ENCODE assay signal across 19 mouse cellular contexts in genomic region chr6:137000706-137001105, GRCm38 (mm10). TPM values are rescaled to one million over a fixed set of nuclear protein-coding genes. Genes with fewer than 3 reads are reported as not detected.
DNase-seq lines count a peak whose midpoint lies in the region; ATAC-seq and TF ChIP-seq lines count a peak whose summit lies in the region.
"Had no signal": no experiment of that assay in that cellular context is flagged by ENCODE, and none has a peak within 500 bp of the region (broad histone marks: within the 10 kb centered on the region; RNA-seq: fewer than 3 reads in every experiment).

No protein-coding gene starts in this region.

- no peak overlapping the region for H3K9ac ChIP-seq in hindbrain, postnatal 0 days (replicated peaks; ENCODE audit: low read length)
- H3K9ac ChIP-seq in hindbrain, embryonic 12.5 days, result no peak overlapping the region
- H3K9ac ChIP-seq in midbrain, postnatal 0 days (replicated peaks; ENCODE audit: low read length, poor library complexity, severe bottlenecking), result no peak overlapping the region
- H3K9ac ChIP-seq: forebrain, embryonic 13.5 days; limb, embryonic 13.5 days; liver, embryonic 13.5 days had no signal

- no peak for TF ChIP-seq CTCF in hindbrain, postnatal 0 days (IDR thresholded peaks at IDR 0.05; ENCODE audit: low read depth)
- TF ChIP-seq CTCF in testis, adult 2 months (IDR thresholded peaks at IDR 0.05; ENCODE audit: control insufficient read depth, insufficient read depth, insufficient replicate concordance, low read depth, low read length), result no peak
- TF ChIP-seq CTCF in midbrain, postnatal 0 days (IDR thresholded peaks at IDR 0.05), result no peak

- no peak overlapping the region for H3K4me3 ChIP-seq in hindbrain, postnatal 0 days (ENCODE audit: low read length)
- H3K4me3 ChIP-seq in hindbrain, embryonic 12.5 days, result no peak overlapping the region
- no peak overlapping the region for H3K4me3 ChIP-seq in testis, adult 2 months (ENCODE audit: control insufficient read depth, low read depth, low read length)
- no peak overlapping the region for H3K4me3 ChIP-seq in midbrain, postnatal 0 days (ENCODE audit: low read depth, low read length)
- H3K4me3 ChIP-seq: forebrain, embryonic 13.5 days; gastrocnemius, adult 2 months; hindbrain, embryonic 10.5 days; limb, embryonic 13.5 days; liver, embryonic 13.5 days had no signal

- no peak overlapping the region for H3K27ac ChIP-seq in hindbrain, postnatal 0 days
- no peak overlapping the region for H3K27ac ChIP-seq in hindbrain, embryonic 12.5 days
- peak overlapping the region; percentile 73 for H3K27ac ChIP-seq in testis, adult 2 months (ENCODE audit: control insufficient read depth, insufficient read depth, low read depth, low read length)
- H3K27ac ChIP-seq in midbrain, postnatal 0 days (ENCODE audit: low read depth, low read length), result peak overlapping the region; percentile 43; the same call in 1 of the 2 replicates
- H3K27ac ChIP-seq: forebrain, embryonic 13.5 days; gastrocnemius, adult 2 months; hindbrain, embryonic 10.5 days; limb, embryonic 13.5 days; liver, embryonic 13.5 days had no signal

- no peak overlapping the region for H3K4me2 ChIP-seq in hindbrain, postnatal 0 days (ENCODE audit: low read depth, low read length)
- H3K4me2 ChIP-seq in hindbrain, embryonic 12.5 days (replicated peaks), result no peak overlapping the region
- H3K4me2 ChIP-seq in midbrain, postnatal 0 days (ENCODE audit: low read depth, low read length, poor library complexity, severe bottlenecking), result no peak overlapping the region
- H3K4me2 ChIP-seq: forebrain, embryonic 13.5 days; limb, embryonic 13.5 days; liver, embryonic 13.5 days had no signal

- TF ChIP-seq POLR2A in testis, adult 2 months (IDR thresholded peaks at IDR 0.05; ENCODE audit: control insufficient read depth, low read depth, low read length), result no peak

- H3K27me3 ChIP-seq in hindbrain, postnatal 0 days (ENCODE audit: insufficient read depth, low read length), result no peaks in the 10 kb centered on the region
- H3K27me3 ChIP-seq in hindbrain, embryonic 12.5 days, result no peaks in the 10 kb centered on the region
- H3K27me3 ChIP-seq in testis, adult 2 months (ENCODE audit: control insufficient read depth, insufficient read depth, low read length), result no peaks in the 10 kb centered on the region
- no peaks in the 10 kb centered on the region for H3K27me3 ChIP-seq in midbrain, postnatal 0 days (ENCODE audit: insufficient read depth, low read length)
- H3K27me3 ChIP-seq: forebrain, embryonic 13.5 days; limb, embryonic 13.5 days; liver, embryonic 13.5 days had no signal

- no peaks in the 10 kb centered on the region for H3K4me1 ChIP-seq in hindbrain, postnatal 0 days (ENCODE audit: insufficient read depth, low read length)
- no peaks in the 10 kb centered on the region for H3K4me1 ChIP-seq in hindbrain, embryonic 12.5 days
- H3K4me1 ChIP-seq in testis, adult 2 months (ENCODE audit: control insufficient read depth, insufficient read depth, low read length), result no peaks in the 10 kb centered on the region; the same call in 1 of the 2 replicates
- H3K4me1 ChIP-seq in midbrain, postnatal 0 days (ENCODE audit: insufficient read depth, low read length), result no peaks in the 10 kb centered on the region
- H3K4me1 ChIP-seq: hindbrain, embryonic 10.5 days; liver, embryonic 13.5 days had no signal

- no peaks in the 10 kb centered on the region for H3K9me3 ChIP-seq in hindbrain, postnatal 0 days (ENCODE audit: low read length)
- H3K9me3 ChIP-seq in hindbrain, embryonic 12.5 days (replicated peaks), result no peaks in the 10 kb centered on the region
- H3K9me3 ChIP-seq in midbrain, postnatal 0 days (ENCODE audit: low read length), result no peaks in the 10 kb centered on the region
- H3K9me3 ChIP-seq: forebrain, embryonic 13.5 days; hindbrain, embryonic 10.5 days; limb, embryonic 13.5 days; liver, embryonic 13.5 days had no signal

- ATAC-seq in hindbrain, postnatal 0 days, result peak; percentile 38; the same call in 1 of the 2 replicates
- ATAC-seq in hindbrain, embryonic 12.5 days (ENCODE audit: low FRiP score), result no peak
- no peak for ATAC-seq in midbrain, postnatal 0 days (ENCODE audit: low FRiP score)
- no peak for ATAC-seq in cerebellum, adult (ENCODE audit: insufficient number of reproducible peaks, low FRiP score, low TSS enrichment)
- ATAC-seq: CD4-positive, CD25-positive, alpha-beta regulatory T cell, adult 4 months; forebrain, embryonic 13.5 days had no signal

- WGBS in hindbrain, postnatal 0 days, result 63% methylated on average over 10 of the region's 10 CpGs
- 86% methylated on average over 10 of the region's 10 CpGs for WGBS in hindbrain, embryonic 12.5 days
- 24% methylated on average over 10 of the region's 10 CpGs for WGBS in midbrain, postnatal 0 days

- no peak for DNase-seq in hindbrain, postnatal 0 days (ENCODE audit: low spot score)
- no peak for DNase-seq in testis, postnatal 10 days (ENCODE audit: low spot score)
- DNase-seq in midbrain, postnatal 0 days (ENCODE audit: low spot score), result no peak
- no peak for DNase-seq in adipocyte (ENCODE audit: low spot score)
- DNase-seq: adrenal gland, adult 8-10 months; cerebellum, adult 8-10 months; gastrocnemius, adult 2 months; kidney, adult 18-20 months; kidney, postnatal 4 days; liver, embryonic 13.5 days; lung, postnatal 10 days; right cerebral cortex, postnatal 4 days had no signal

- no peaks in the 10 kb centered on the region for H3K36me3 ChIP-seq in hindbrain, postnatal 0 days (ENCODE audit: insufficient read depth, low read length)
- no peaks in the 10 kb centered on the region for H3K36me3 ChIP-seq in hindbrain, embryonic 12.5 days
- H3K36me3 ChIP-seq in testis, adult 2 months (ENCODE audit: control insufficient read depth, insufficient read depth, low read length), result no peaks in the 10 kb centered on the region
- H3K36me3 ChIP-seq in midbrain, postnatal 0 days (ENCODE audit: insufficient read depth, low read length), result no peaks in the 10 kb centered on the region
- H3K36me3 ChIP-seq: hindbrain, embryonic 10.5 days; limb, embryonic 13.5 days; liver, embryonic 13.5 days had no signal

RNA-seq across cellular contexts. Expression of gene Arhgdib, which starts 59.0 kb away (rescaled TPM):
- total RNA-seq in hindbrain, postnatal 0 days (2014; rRNA removed), result 7.2 and 12.8 TPM in 2 replicates
- 17.3 and 18.8 TPM in 2 replicates for polyA plus RNA-seq in hindbrain, postnatal 0 days (2015; fragmentation: Nextera tagmentation; extraction: Ambion mirVana)
- 27.7 and 29.0 TPM in 2 replicates for polyA plus RNA-seq in hindbrain, embryonic 12.5 days (2016; fragmentation: Nextera tagmentation; extraction: Ambion mirVana)
- 5.4 and 5.8 TPM in 2 replicates for polyA plus RNA-seq in testis, adult 2 months (2012; rRNA removed)
- 8.3 and 9.0 TPM in 2 replicates for total RNA-seq in midbrain, postnatal 0 days (2014; rRNA removed)
- polyA plus RNA-seq in midbrain, postnatal 0 days (2015; fragmentation: Nextera tagmentation; extraction: Ambion mirVana), result 16.1 and 19.0 TPM in 2 replicates

Comparison
In these comparisons a context has a peak if more than half of its experiments do, and no peak if none do; other contexts are left out.
1. H3K27ac ChIP-seq: peak in testis, adult 2 months (single experiment) and midbrain, postnatal 0 days (single experiment); none in hindbrain, postnatal 0 days (single experiment) and hindbrain, embryonic 12.5 days (single experiment).